Mouse (Mus musculus) intestine, embryonic 16.5 days (tissue): ENCODE data around the gene Pot1b. TPM values are rescaled to one million over a fixed set of nuclear protein-coding genes. Genes with fewer than 3 reads are reported as not detected.

Experiments
- ATAC-seq: fragments of 200-750 bp; cut with Nextera tagmentation; 2 replicates; pipeline ENCODE4 v1.8.0; 2017; ENCODE audit warnings: moderate TSS enrichment, moderate library complexity
- H3K27ac ChIP-seq: fragments of 300-500 bp; sonication (generic); 2 replicates; pipeline ENCODE4 v1.5.1; 2014; ENCODE audit warnings: mild to moderate bottlenecking, low read length
- H3K27me3 ChIP-seq: fragments of 300-500 bp; sonication (generic); replicated peaks from 2 replicates; pipeline ENCODE4 v1.6.1; 2014; ENCODE audit warnings: low read length, control low read depth, mixed read lengths; ENCODE audit not compliant: control insufficient read depth, insufficient read depth
- H3K36me3 ChIP-seq: fragments of 300-500 bp; sonication (generic); 2 replicates; pipeline ENCODE4 v1.6.1; 2014; ENCODE audit warnings: low read length, control low read depth; ENCODE audit not compliant: control insufficient read depth, insufficient read depth
- H3K4me1 ChIP-seq: fragments of 300-500 bp; sonication (generic); 2 replicates; pipeline ENCODE4 v1.6.1; 2014; ENCODE audit warnings: low read length, control low read depth, mixed read lengths; ENCODE audit not compliant: control insufficient read depth, insufficient read depth
- H3K4me2 ChIP-seq: fragments of 300-500 bp; sonication (generic); 2 replicates; pipeline ENCODE4 v1.6.1; 2014; ENCODE audit warnings: low read depth, low read length, control low read depth
- H3K4me3 ChIP-seq: fragments of 300-500 bp; sonication (generic); 2 replicates; pipeline ENCODE4 v1.5.1; 2014; ENCODE audit warnings: mild to moderate bottlenecking, low read length
- H3K9ac ChIP-seq: fragments of 300-500 bp; sonication (generic); 2 replicates; pipeline ENCODE4 v1.6.1; 2014; ENCODE audit warnings: low read depth, low read length
- H3K9me3 ChIP-seq: fragments of 300-500 bp; sonication (generic); 2 replicates; pipeline ENCODE4 v1.6.1; 2016; ENCODE audit warnings: low read length, control low read depth; ENCODE audit not compliant: control insufficient read depth
- WGBS: fragments of 180-500 bp; shearing (Covaris S2); extraction: QIAGEN DNeasy Blood & Tissue Kit; methylation state at CpG from one replicate; pipeline ENCODE4 v1.1.7; 2014; 5-methylcytosine and 5-hydroxymethylcytosine counted together
- polyA plus RNA-seq: library from polyadenylated mRNA; unstranded; fragments of >200 nt; fragmentation: Nextera tagmentation; extraction: Ambion mirVana; gene quantifications from 2 replicates; pipeline ENCODE4 v1.2.1, GENCODE M21; 2015

Pot1b gene
- polyA plus RNA-seq, 1 experiment from 2014 or later = 5.8 TPM

- Histone ChIP-seq H3K27me3 (no peaks in the 10 kb centered on the region), H3K4me2 (no peak overlapping the region), H3K9me3 (no peaks in the 10 kb centered on the region), H3K36me3 (no peaks in the 10 kb centered on the region), H3K4me3 (no peak overlapping the region), H3K4me1 (no peaks in the 10 kb centered on the region), H3K9ac (no peak overlapping the region), H3K27ac (no peak overlapping the region)
- ATAC-seq = no peak
- WGBS = 91% methylated on average over 2 of the region's 2 CpGs
These were observed 13.0 kb downstream of the Pot1b start for GRCm38 (mm10) chr17:55699388-55699787.

DNA sequence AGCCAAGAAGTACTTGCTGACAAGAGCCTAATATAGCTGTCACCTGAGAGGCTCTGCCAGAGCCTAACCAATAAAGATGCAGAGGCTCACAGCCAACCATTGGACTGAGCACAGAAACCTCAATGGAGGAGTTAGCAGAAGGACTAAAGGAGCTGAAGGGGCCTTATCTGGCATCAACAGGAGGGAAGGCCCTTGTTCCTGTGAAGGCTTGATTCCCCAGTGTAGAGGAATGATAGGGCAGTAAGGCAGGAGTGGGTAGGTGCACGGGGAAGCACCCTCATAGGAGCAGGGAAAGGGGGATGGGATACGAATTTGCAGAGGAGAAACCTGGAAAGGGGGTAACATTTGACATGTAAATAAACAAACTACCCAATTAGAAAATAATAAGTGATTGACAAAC is 51.3 kb downstream of the Pot1b start:
- H3K9ac ChIP-seq = no peak overlapping the region
- H3K27me3 ChIP-seq = no peaks in the 10 kb centered on the region
- H3K4me3 ChIP-seq = no peak overlapping the region
- no peak overlapping the region for H3K27ac ChIP-seq
- 81% methylated on average over 2 of the region's 2 CpGs for WGBS
- no peaks in the 10 kb centered on the region for H3K9me3 ChIP-seq
- H3K36me3 ChIP-seq = no peaks in the 10 kb centered on the region
- H3K4me1 ChIP-seq = no peaks in the 10 kb centered on the region
- ATAC-seq = no peak
- no peak overlapping the region for H3K4me2 ChIP-seq

GRCm38 (mm10) chr17:55625092-55625491 is 87.3 kb downstream of the Pot1b start, which contains the start of gene Vmn2r118:
Gene Vmn2r118, minus strand, starts transcription at chr17:55625192.
- no peak for ATAC-seq
- WGBS = 89% methylated on average over 3 of the region's 3 CpGs
- no peak within 1 kb of the TSS for H3K4me2 ChIP-seq
- no peaks in the 10 kb centered on the region for H3K9me3 ChIP-seq
- H3K27me3 ChIP-seq = no peaks in the 10 kb centered on the region
- H3K4me1 ChIP-seq = no peaks in the 10 kb centered on the region
- H3K4me3 ChIP-seq = no peak within 1 kb of the TSS
- no peak within 1 kb of the TSS for H3K27ac ChIP-seq
- H3K9ac ChIP-seq = no peak within 1 kb of the TSS
- H3K36me3 ChIP-seq = no peaks in the 10 kb centered on the region

Other genes starting within 250 kb of the Pot1b start
- not detected in 2 replicates for gene Vmn2r118, start 87.4 kb downstream of the Pot1b start, polyA plus RNA-seq
- 1.2 and 1.4 TPM in 2 replicates for gene Adgre4, start 37.4 kb upstream of the Pot1b start, polyA plus RNA-seq
- 5.1 and 5.7 TPM in 2 replicates for gene Zfp119a, start 166.3 kb upstream of the Pot1b start, polyA plus RNA-seq
- 7.9 and 10.8 TPM in 2 replicates for gene Zfp959, start 179.5 kb upstream of the Pot1b start, polyA plus RNA-seq
- gene Zfp119b, start 236.9 kb upstream of the Pot1b start, polyA plus RNA-seq = 4.1 and 4.4 TPM in 2 replicates
- 2.6 and 2.9 TPM in 2 replicates for gene Ebi3, start 240.0 kb upstream of the Pot1b start, polyA plus RNA-seq
- 19.7 and 21.5 TPM in 2 replicates for gene Yju2, start 246.5 kb upstream of the Pot1b start, polyA plus RNA-seq